Mouse (Mus musculus): Measurements from ENCODE around the gene Nipal1. TPM values are rescaled to one million over a fixed set of nuclear protein-coding genes. Genes with fewer than 3 reads are reported as not detected.

Nipal1 gene
- polyA plus RNA-seq, 1 experiment from 2014 or later: 0.68 TPM

DNA sequence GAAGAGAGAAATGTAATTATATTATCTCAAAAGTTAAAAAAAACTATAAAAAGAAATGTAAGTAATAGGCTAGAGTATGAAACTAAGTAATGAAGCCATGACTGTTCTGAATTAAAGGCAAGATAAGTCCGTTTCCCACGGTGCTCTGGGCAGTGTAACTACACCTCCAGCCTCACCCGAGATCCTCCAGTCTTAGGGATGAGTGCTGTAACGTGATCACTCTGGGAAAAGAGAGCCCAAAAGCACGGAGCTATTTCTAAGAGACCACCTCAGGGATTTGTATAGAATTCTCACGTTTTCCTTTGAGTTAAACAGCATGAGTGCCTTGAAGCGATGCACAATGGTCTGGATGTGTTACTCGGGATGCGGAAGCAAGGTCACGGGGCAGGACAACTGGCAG lies 58.5 kb downstream of the Nipal1 start:
- Histone ChIP-seq H3K4me2 (replicated peaks) (no peak overlapping the region), H3K36me3 (no peaks in the 10 kb centered on the region), H3K4me3 (no peak overlapping the region), H3K27ac (replicated peaks) (no peak overlapping the region), H3K9me3 (no peaks in the 10 kb centered on the region), H3K9ac (replicated peaks) (no peak overlapping the region), H3K27me3 (no peaks in the 10 kb centered on the region), H3K4me1 (no peaks in the 10 kb centered on the region)
- ATAC-seq (ENCODE audit: low FRiP score, low read depth): no peak
- 45% methylated on average over 10 of the region's 10 CpGs for WGBS

DNA sequence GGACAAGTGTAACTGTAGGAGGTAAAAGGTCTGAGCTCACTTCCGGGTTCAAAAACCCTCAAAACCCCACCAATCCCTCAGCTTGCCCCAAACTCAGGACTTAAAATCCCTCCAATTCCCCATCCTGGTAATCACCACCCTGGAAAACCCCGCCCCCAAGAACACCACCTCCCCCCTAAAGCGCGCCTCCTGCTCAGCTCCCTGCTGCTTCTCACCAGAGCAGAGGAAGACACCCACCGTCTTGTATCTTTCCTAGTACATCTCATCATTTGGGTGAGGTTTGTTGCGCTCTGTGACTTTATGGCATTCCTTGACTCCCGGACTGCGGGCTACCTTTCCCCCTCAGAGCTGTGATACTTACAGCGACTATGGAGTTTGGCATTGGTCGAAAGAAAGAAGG lies 59.1 kb downstream of the Nipal1 start:
- Histone ChIP-seq H3K27me3 (no peaks in the 10 kb centered on the region), H3K4me1 (no peaks in the 10 kb centered on the region), H3K9me3 (no peaks in the 10 kb centered on the region), H3K27ac (replicated peaks) (no peak overlapping the region), H3K4me3 (no peak overlapping the region), H3K9ac (replicated peaks) (no peak overlapping the region), H3K36me3 (no peaks in the 10 kb centered on the region), H3K4me2 (replicated peaks) (no peak overlapping the region)
- 59% methylated on average over 10 of the region's 10 CpGs for WGBS
- ATAC-seq (ENCODE audit: low FRiP score, low read depth): no peak

DNA sequence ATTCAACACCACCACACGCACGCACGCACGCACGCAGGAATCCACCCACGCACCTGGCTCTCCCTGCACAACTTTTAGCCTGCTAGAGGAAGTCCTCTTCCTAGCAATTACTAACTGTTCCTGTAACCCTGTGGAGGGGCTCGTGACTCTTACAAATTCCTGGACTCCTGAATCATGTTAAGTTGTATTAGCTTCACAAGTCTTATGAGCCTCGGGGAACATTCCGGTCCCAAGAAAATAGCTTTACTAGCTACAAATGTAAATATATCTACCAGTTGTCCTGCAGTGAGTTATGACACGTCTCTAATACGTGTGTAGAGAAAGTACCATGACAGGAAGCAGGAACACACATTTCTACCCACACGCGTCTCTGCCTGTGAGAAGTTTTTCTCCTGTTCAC lies 61.9 kb downstream of the Nipal1 start:
- H3K4me2 ChIP-seq (replicated peaks): no peak overlapping the region
- H3K36me3 ChIP-seq: no peaks in the 10 kb centered on the region
- WGBS: 89% methylated on average over 13 of the region's 13 CpGs
- H3K4me1 ChIP-seq: no peaks in the 10 kb centered on the region
- no peaks in the 10 kb centered on the region for H3K9me3 ChIP-seq
- H3K27me3 ChIP-seq: no peaks in the 10 kb centered on the region
- no peak overlapping the region for H3K4me3 ChIP-seq
- H3K9ac ChIP-seq (replicated peaks): no peak overlapping the region
- ATAC-seq (ENCODE audit: low FRiP score, low read depth): no peak
- H3K27ac ChIP-seq (replicated peaks): no peak overlapping the region

DNA sequence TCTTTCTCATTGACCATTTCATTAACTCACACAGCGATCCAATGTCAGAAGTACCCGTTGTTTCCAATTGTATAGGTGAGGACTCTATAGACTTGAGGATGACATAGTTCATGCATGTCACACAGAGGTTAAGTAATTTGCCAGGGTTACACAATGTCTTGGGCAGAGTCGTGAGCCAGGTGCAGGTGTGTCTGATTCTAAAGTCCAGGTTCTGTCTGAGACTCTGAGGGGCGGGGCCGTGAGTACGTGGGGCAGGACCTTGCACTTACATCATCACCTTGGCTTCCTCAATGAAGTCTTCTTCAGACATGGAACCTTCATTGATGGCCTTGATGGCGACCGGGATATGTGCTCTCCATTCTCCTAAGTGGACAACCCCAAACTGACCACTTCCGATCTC lies 62.4 kb downstream of the Nipal1 start:
- no peak for ATAC-seq (ENCODE audit: low FRiP score, low read depth)
- Histone ChIP-seq H3K9ac (replicated peaks) (no peak overlapping the region), H3K4me1 (no peaks in the 10 kb centered on the region), H3K27me3 (no peaks in the 10 kb centered on the region), H3K9me3 (no peaks in the 10 kb centered on the region), H3K4me3 (no peak overlapping the region), H3K4me2 (replicated peaks) (no peak overlapping the region), H3K27ac (replicated peaks) (no peak overlapping the region), H3K36me3 (no peaks in the 10 kb centered on the region)
- WGBS: 91% methylated on average over 9 of the region's 9 CpGs

DNA sequence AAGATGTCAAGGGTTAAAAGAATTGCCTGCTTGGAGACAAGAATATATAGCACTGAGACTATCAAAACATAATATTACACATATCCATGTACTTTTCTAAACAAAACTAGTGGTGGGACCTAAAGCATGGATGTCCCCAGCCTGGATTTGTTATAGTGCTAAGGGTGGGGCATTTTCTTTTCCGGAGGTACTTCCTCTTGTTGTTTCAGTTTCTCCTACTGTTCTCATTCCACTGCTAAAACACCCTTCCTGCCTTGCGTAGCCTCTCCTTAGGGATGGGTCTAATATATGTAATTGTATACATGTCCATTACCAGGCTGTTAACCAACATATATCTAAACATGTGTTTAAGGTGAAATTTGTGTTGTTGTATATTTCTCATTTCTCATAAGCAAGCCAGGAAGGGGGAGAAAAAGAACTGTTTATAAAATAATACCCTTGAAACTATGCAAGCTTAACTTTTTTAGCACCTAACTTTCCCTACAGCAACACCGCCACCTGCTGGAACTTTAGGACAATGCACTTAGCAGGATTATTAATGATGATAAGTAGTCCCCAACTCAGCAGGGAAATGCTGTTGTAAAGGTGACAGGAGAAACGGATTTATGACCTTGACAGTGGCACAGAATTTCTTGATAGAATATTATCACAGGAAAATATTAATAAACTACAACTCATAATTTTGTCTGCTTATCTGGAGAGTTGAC lies 63.1 kb downstream of the Nipal1 start:
- 31% methylated on average over 4 of the region's 4 CpGs for WGBS
- Histone ChIP-seq H3K4me1 (no peaks in the 10 kb centered on the region), H3K9me3 (no peaks in the 10 kb centered on the region), H3K36me3 (no peaks in the 10 kb centered on the region), H3K4me2 (replicated peaks) (no peak overlapping the region), H3K4me3 (no peak overlapping the region), H3K9ac (replicated peaks) (no peak overlapping the region), H3K27ac (replicated peaks) (no peak overlapping the region), H3K27me3 (no peaks in the 10 kb centered on the region)
- no peak for ATAC-seq (ENCODE audit: low FRiP score, low read depth)

DNA sequence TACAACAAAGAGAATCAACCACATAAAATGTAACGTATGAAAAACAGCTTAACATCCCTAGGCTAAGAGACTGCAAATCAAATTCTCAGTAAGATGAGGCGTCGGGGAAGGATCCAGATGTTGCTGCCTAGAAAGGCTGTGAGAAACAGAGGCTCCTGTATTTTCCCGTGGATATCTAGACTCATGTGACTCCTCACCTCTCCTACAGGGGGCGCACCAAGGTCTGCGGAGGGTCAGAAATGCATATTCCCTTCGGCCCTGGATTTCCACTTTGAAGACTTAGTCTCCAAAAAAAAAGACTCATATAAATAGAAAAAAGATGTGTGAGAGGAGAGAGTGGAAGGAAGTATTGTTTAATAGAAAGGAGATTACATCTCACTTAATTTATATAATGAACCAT lies 73.0 kb downstream of the Nipal1 start:
- WGBS: 64% methylated on average over 7 of the region's 7 CpGs
- Histone ChIP-seq H3K9ac (replicated peaks) (no peak overlapping the region), H3K27me3 (no peaks in the 10 kb centered on the region), H3K4me1 (no peaks in the 10 kb centered on the region), H3K27ac (replicated peaks) (no peak overlapping the region), H3K4me2 (replicated peaks) (no peak overlapping the region), H3K36me3 (no peaks in the 10 kb centered on the region), H3K4me3 (no peak overlapping the region), H3K9me3 (no peaks in the 10 kb centered on the region)
- ATAC-seq (ENCODE audit: low FRiP score, low read depth): no peak

Other genes with a start within 250 kb of the Nipal1 start
- 3.2 and 9.3 TPM in 2 replicates for gene Corin, start 143.3 kb upstream of the Nipal1 start, polyA plus RNA-seq (2016; fragmentation: Nextera tagmentation; extraction: Ambion mirVana)
- gene Nfxl1, start 88.1 kb upstream of the Nipal1 start, polyA plus RNA-seq (2016; fragmentation: Nextera tagmentation; extraction: Ambion mirVana): 24.9 and 25.9 TPM in 2 replicates
- 2.0 and 2.6 TPM in 2 replicates for gene Zar1, start 66.5 kb upstream of the Nipal1 start, polyA plus RNA-seq (2016; fragmentation: Nextera tagmentation; extraction: Ambion mirVana)
- 6.1 and 6.5 TPM in 2 replicates for gene Gm5868, start 60.2 kb upstream of the Nipal1 start, polyA plus RNA-seq (2016; fragmentation: Nextera tagmentation; extraction: Ambion mirVana)
- not detected in 2 replicates for gene Cnga1, start 3.5 kb upstream of the Nipal1 start, polyA plus RNA-seq (2016; fragmentation: Nextera tagmentation; extraction: Ambion mirVana)
- 0.08 TPM in 1 of 2 replicates, not detected in the other for gene Txk, start 105.0 kb downstream of the Nipal1 start, polyA plus RNA-seq (2016; fragmentation: Nextera tagmentation; extraction: Ambion mirVana)
- gene Tec, start 220.7 kb downstream of the Nipal1 start, polyA plus RNA-seq (2016; fragmentation: Nextera tagmentation; extraction: Ambion mirVana): 4.6 and 5.2 TPM in 2 replicates

Data from midbrain, embryonic 12.5 days (tissue).